Mouse (Mus musculus): ENCODE measurements at regions not wholly inside any gene's neighbourhood (a gene's known extent, or its start where the extent isn't known, plus 50 kb on each side); places are given as distances from the start of the nearest gene placed in this dataset.

DNA sequence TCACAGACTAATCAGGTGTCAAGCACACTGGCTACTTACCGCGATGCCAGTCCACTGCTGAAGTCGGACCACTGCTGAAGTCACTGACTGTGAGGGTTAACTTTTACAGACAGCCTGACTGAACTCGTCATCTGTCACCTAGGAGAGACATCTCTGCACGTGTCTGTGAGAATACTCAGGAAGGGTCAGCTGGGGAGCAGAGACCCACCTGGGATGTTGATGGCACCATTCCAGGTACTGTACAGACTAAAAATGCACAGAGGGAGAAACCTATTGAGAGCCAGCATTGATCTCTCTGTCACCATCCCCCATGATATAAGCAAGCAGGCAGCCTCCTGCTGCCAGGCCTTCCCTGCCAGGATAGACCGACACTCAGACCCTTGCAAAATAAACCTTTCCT, 447.5 kb upstream of the Jarid2 start:
- no peak overlapping the region for H3K27ac ChIP-seq (ENCODE audit: low read depth, low read length)
- H3K9me3 ChIP-seq (replicated peaks; ENCODE audit: control insufficient read depth, low read length): no peaks in the 10 kb centered on the region
- WGBS (ENCODE audit: insufficient replicate concordance): 44% methylated on average over 6 of the region's 6 CpGs
- no peaks in the 10 kb centered on the region for H3K27me3 ChIP-seq (ENCODE audit: control insufficient read depth, insufficient read depth, low read length)
- H3K4me3 ChIP-seq (ENCODE audit: low read depth, low read length): no peak overlapping the region
- no peaks in the 10 kb centered on the region for H3K36me3 ChIP-seq (ENCODE audit: control insufficient read depth, insufficient read depth, low read length)
- H3K9ac ChIP-seq (ENCODE audit: low read depth, low read length): no peak overlapping the region
- no peak overlapping the region for H3K4me2 ChIP-seq
- no peaks in the 10 kb centered on the region for H3K4me1 ChIP-seq (ENCODE audit: control insufficient read depth, insufficient read depth, low read length)
- ATAC-seq (replicated peaks; ENCODE audit: insufficient number of reproducible peaks, low FRiP score, low TSS enrichment): no peak

DNA sequence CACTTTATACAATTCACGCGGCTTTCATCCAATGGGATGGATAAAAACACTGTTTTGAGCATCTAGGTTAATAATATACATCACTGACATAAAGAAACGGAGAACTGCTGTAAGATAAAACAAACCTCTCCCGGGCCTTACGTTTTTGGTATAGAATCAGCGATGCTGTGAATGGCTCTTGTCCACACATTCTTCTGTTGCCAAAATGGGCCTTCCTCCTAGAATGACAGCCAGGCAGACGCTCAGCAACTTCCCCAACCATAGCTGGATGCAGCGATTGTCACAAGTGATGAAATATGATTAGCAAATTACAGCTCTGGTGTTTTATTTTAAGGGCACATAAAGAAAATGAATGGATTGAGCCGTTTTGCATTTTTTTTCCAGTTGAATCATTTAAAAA, 447.0 kb upstream of the Jarid2 start:
- Histone ChIP-seq H3K4me3 (ENCODE audit: low read depth, low read length) (no peak overlapping the region), H3K27ac (ENCODE audit: low read depth, low read length) (no peak overlapping the region), H3K36me3 (ENCODE audit: control insufficient read depth, insufficient read depth, low read length) (no peaks in the 10 kb centered on the region), H3K4me1 (ENCODE audit: control insufficient read depth, insufficient read depth, low read length) (no peaks in the 10 kb centered on the region), H3K9ac (ENCODE audit: low read depth, low read length) (no peak overlapping the region), H3K9me3 (replicated peaks; ENCODE audit: control insufficient read depth, low read length) (no peaks in the 10 kb centered on the region), H3K4me2 (no peak overlapping the region), H3K27me3 (ENCODE audit: control insufficient read depth, insufficient read depth, low read length) (no peaks in the 10 kb centered on the region)
- ATAC-seq (replicated peaks; ENCODE audit: insufficient number of reproducible peaks, low FRiP score, low TSS enrichment): no peak
- WGBS (ENCODE audit: insufficient replicate concordance): 70% methylated on average over 9 of the region's 9 CpGs

DNA sequence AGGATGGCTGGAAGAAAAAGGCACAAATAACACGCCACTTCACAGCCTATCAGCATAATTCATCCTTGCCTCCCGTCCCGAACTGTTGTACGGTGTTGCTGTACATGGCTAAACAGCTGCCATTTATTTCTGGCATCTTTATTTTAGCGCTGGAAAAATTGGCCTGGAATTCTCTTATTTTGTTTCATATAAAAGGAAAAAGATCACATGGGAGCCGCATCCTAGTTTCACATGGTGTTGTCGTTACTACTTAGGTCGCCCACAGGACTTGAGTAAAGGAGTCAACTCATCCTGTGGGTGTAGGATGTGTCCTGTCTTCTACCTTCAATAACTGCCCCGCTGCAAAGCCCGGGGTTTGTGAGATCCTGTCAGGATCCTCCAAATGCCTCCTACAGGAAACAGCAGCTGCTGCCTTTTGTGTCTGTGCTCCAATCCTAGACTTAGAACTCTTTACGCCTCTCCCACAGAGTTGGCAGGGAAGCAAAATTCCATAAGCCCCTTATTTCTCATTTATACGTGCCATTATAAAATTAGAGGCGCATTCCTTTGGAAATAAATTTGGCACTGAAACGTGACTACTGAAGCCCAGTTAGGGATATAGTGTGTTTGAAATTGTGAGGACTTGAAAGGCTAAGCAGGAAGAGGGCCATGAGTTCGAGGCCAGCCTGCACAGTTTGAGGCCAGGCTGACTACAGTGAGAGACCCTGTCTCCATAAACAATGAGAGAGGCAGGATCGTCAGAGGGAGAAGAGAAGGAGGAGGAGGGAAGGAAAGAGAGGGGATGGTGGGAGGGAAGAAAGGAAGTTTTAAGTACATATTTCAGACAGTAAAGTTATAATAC, 446.3 kb upstream of the Jarid2 start:
- no peaks in the 10 kb centered on the region for H3K36me3 ChIP-seq (ENCODE audit: control insufficient read depth, insufficient read depth, low read length)
- no peaks in the 10 kb centered on the region for H3K4me1 ChIP-seq (ENCODE audit: control insufficient read depth, insufficient read depth, low read length)
- H3K4me2 ChIP-seq: no peak overlapping the region
- 83% methylated on average over 16 of the region's 16 CpGs for WGBS (ENCODE audit: insufficient replicate concordance)
- no peaks in the 10 kb centered on the region for H3K27me3 ChIP-seq (ENCODE audit: control insufficient read depth, insufficient read depth, low read length)
- no peaks in the 10 kb centered on the region for H3K9me3 ChIP-seq (replicated peaks; ENCODE audit: control insufficient read depth, low read length)
- H3K27ac ChIP-seq (ENCODE audit: low read depth, low read length): no peak overlapping the region
- H3K9ac ChIP-seq (ENCODE audit: low read depth, low read length): no peak overlapping the region
- no peak for ATAC-seq (replicated peaks; ENCODE audit: insufficient number of reproducible peaks, low FRiP score, low TSS enrichment)
- no peak overlapping the region for H3K4me3 ChIP-seq (ENCODE audit: low read depth, low read length)

DNA sequence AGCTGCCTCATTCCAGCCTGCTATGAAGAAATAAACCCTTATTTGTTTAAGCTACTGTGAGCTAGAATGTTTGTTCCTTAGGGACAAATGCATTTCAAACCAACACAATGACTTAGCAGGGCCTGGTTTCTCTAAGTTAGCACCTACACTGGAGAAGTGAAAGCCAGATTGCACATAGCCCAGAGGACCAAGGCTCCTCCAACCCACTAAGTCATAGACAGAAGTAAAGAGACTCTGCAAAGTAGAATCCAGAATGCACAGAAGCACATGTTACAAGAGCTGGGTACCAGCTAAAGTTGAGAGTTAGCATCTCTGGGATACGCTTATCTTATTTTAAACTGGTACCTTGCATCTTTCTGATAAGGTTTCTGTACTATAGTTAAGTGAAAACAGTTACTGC, 443.4 kb upstream of the Jarid2 start:
- H3K27ac ChIP-seq (ENCODE audit: low read depth, low read length): no peak overlapping the region
- no peaks in the 10 kb centered on the region for H3K4me1 ChIP-seq (ENCODE audit: control insufficient read depth, insufficient read depth, low read length)
- no peaks in the 10 kb centered on the region for H3K27me3 ChIP-seq (ENCODE audit: control insufficient read depth, insufficient read depth, low read length)
- no peak overlapping the region for H3K4me3 ChIP-seq (ENCODE audit: low read depth, low read length)
- no peaks in the 10 kb centered on the region; the same call in 1 of the 2 replicates for H3K9me3 ChIP-seq (replicated peaks; ENCODE audit: control insufficient read depth, low read length)
- no peak overlapping the region for H3K4me2 ChIP-seq
- no peak for ATAC-seq (replicated peaks; ENCODE audit: insufficient number of reproducible peaks, low FRiP score, low TSS enrichment)
- no peak overlapping the region for H3K9ac ChIP-seq (ENCODE audit: low read depth, low read length)
- 84% methylated on average over 1 of the region's 1 CpGs for WGBS (ENCODE audit: insufficient replicate concordance)
- H3K36me3 ChIP-seq (ENCODE audit: control insufficient read depth, insufficient read depth, low read length): no peaks in the 10 kb centered on the region

DNA sequence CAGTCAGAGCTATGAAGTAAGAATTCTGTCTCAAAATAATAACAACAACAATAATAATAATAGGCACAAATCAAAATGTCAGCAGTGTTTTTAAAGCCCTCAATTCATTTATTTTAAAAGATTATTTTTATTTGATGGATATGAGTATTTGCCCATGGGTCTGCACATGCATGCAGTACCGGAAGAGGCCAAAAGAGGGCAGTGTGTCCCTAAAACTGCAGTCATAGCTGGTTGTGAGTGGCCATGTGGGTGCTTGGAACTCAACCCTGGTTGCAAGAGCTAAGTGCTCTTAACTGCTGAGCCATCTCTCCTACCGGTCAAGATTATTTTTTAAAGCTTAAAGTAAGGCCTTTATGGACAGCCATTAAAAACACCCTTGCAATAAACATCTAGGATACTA, 439.1 kb upstream of the Jarid2 start:
- Histone ChIP-seq H3K9me3 (replicated peaks; ENCODE audit: control insufficient read depth, low read length) (no peaks in the 10 kb centered on the region; the same call in 1 of the 2 replicates), H3K4me1 (ENCODE audit: control insufficient read depth, insufficient read depth, low read length) (no peaks in the 10 kb centered on the region), H3K4me3 (ENCODE audit: low read depth, low read length) (no peak overlapping the region), H3K27ac (ENCODE audit: low read depth, low read length) (no peak overlapping the region), H3K9ac (ENCODE audit: low read depth, low read length) (no peak overlapping the region), H3K4me2 (no peak overlapping the region), H3K36me3 (ENCODE audit: control insufficient read depth, insufficient read depth, low read length) (no peaks in the 10 kb centered on the region), H3K27me3 (ENCODE audit: control insufficient read depth, insufficient read depth, low read length) (no peaks in the 10 kb centered on the region)
- ATAC-seq (replicated peaks; ENCODE audit: insufficient number of reproducible peaks, low FRiP score, low TSS enrichment): no peak
- WGBS (ENCODE audit: insufficient replicate concordance): 89% methylated on average over 2 of the region's 2 CpGs

DNA sequence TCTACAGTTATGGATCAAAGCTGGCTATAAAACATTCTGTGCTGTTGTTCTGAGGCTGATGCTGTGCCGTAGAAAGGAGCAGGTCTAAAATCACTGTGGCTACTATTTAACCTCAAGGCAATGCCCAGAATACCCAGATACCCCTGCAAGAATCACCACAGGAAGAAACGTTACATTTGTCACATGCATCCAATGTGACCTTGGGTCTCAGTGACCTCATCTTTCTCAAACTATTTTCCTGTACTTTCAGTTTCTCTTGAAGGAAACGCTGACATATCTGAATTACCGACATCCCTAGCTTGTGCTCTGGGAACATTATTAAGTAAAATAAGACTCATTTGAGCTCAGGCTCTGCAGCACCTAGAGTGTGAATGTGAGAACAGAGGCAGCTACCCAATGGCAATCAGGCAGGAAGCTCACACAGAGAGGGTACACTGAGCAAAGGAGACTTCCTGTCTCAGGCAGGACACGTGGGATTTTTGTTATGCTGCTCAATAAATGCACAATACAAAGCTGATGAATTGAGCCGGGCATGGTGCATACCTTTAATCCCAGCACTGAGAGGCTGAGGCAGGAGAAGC, 436.7 kb upstream of the Jarid2 start:
- no peak overlapping the region for H3K4me2 ChIP-seq
- WGBS (ENCODE audit: insufficient replicate concordance): 70% methylated on average over 6 of the region's 6 CpGs
- H3K4me1 ChIP-seq (ENCODE audit: control insufficient read depth, insufficient read depth, low read length): no peaks in the 10 kb centered on the region
- H3K4me3 ChIP-seq (ENCODE audit: low read depth, low read length): no peak overlapping the region
- H3K9me3 ChIP-seq (replicated peaks; ENCODE audit: control insufficient read depth, low read length): no peaks in the 10 kb centered on the region; the same call in 1 of the 2 replicates
- ATAC-seq (replicated peaks; ENCODE audit: insufficient number of reproducible peaks, low FRiP score, low TSS enrichment): no peak
- no peak overlapping the region for H3K9ac ChIP-seq (ENCODE audit: low read depth, low read length)
- no peak overlapping the region for H3K27ac ChIP-seq (ENCODE audit: low read depth, low read length)
- H3K27me3 ChIP-seq (ENCODE audit: control insufficient read depth, insufficient read depth, low read length): no peaks in the 10 kb centered on the region
- H3K36me3 ChIP-seq (ENCODE audit: control insufficient read depth, insufficient read depth, low read length): no peaks in the 10 kb centered on the region

DNA sequence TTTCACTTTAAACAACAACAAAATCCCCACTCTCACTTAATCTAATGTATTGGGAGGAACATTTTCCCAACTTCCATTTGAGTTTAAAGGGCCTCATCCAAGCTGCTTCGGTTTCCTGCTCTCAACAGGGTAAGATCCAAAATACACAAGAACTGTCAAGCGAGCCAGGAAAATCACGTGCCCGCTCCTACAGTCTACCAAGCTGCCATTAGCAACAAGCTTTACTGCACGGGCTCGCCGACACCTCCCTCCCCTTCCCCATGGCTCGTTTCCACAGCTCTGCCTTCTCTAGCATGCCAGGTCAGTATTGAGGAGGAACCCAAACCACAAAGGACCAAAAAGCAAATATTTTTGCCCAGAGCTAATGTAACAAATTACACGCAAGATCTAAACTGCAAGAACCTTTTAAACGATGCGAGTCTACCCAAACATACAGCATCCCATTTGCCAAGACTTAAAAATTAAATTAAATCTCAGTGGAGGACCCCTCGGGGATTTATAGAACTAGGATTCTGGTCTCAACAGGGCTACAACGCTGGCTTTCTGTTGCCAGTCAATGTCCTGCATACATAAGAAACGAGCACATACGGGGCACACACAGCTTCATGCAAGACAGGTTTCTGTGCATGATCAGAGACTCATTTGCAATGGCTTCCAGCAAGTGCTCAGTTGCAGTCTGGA, 435.4 kb upstream of the Jarid2 start:
- no peaks in the 10 kb centered on the region for H3K27me3 ChIP-seq (ENCODE audit: control insufficient read depth, insufficient read depth, low read length)
- no peaks in the 10 kb centered on the region; the same call in 1 of the 2 replicates for H3K9me3 ChIP-seq (replicated peaks; ENCODE audit: control insufficient read depth, low read length)
- no peaks in the 10 kb centered on the region for H3K4me1 ChIP-seq (ENCODE audit: control insufficient read depth, insufficient read depth, low read length)
- no peaks in the 10 kb centered on the region for H3K36me3 ChIP-seq (ENCODE audit: control insufficient read depth, insufficient read depth, low read length)
- ATAC-seq (replicated peaks; ENCODE audit: insufficient number of reproducible peaks, low FRiP score, low TSS enrichment): no peak
- WGBS (ENCODE audit: insufficient replicate concordance): 79% methylated on average over 15 of the region's 15 CpGs
- H3K4me3 ChIP-seq (ENCODE audit: low read depth, low read length): no peak overlapping the region
- no peak overlapping the region for H3K4me2 ChIP-seq
- H3K27ac ChIP-seq (ENCODE audit: low read depth, low read length): no peak overlapping the region
- H3K9ac ChIP-seq (ENCODE audit: low read depth, low read length): no peak overlapping the region

DNA sequence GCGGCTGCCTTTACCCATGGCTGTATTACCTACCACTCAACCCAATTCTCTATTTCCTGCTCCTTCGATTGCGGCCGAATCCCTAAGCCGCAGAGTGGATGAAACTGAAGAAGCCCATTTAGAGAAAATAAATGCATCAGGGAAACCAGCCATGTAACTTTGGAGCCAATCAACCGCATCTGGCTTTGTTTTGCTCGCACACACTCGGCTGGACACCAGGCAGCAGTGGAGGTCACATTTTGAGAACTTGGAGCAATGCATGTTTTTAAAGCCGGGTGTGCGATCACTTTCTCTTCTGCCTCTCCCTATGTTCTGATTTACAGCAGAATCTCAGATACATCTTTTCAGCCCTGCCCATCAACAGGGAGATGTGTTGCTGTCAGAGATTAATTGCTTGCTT, 433.7 kb upstream of the Jarid2 start:
- H3K4me2 ChIP-seq: no peak overlapping the region
- H3K9ac ChIP-seq (ENCODE audit: low read depth, low read length): no peak overlapping the region
- H3K27me3 ChIP-seq (ENCODE audit: control insufficient read depth, insufficient read depth, low read length): no peaks in the 10 kb centered on the region
- H3K9me3 ChIP-seq (replicated peaks; ENCODE audit: control insufficient read depth, low read length): no peaks in the 10 kb centered on the region; the same call in 1 of the 2 replicates
- 93% methylated on average over 10 of the region's 10 CpGs for whole genome bisulfite sequencing (ENCODE audit: insufficient replicate concordance)
- H3K27ac ChIP-seq (ENCODE audit: low read depth, low read length): no peak overlapping the region
- H3K4me1 ChIP-seq (ENCODE audit: control insufficient read depth, insufficient read depth, low read length): no peaks in the 10 kb centered on the region
- no peak overlapping the region for H3K4me3 ChIP-seq (ENCODE audit: low read depth, low read length)
- no peak for ATAC-seq (replicated peaks; ENCODE audit: insufficient number of reproducible peaks, low FRiP score, low TSS enrichment)
- no peaks in the 10 kb centered on the region for H3K36me3 ChIP-seq (ENCODE audit: control insufficient read depth, insufficient read depth, low read length)
